In the genomic region with DNA sequence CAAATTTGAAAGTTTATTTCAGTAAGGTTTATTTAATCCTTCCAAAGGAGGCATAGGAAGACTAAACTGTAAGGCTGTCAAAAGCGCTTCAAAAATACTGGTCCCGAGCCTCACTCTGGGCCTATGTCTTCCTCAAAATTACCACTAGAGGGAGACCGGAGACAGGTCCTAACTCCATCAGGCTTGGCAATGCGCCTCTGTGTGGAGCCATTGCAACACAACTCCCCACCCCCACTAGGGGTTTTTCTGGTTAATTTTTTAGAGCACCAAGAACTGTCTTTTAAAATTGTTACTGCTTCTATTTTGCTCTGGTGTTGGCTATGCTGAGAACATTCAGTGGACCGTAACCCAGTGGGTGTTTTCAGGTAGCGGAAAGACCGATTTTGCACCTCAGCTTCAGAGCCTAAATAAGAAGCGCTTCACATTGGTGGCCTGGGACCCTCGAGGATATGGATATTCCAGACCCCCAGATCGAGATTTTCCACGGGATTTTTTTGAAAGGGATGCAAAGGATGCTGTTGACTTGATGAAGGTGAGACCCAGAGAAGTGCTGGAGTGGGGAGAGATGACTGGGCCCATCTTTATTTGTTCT, we compare ENCODE assay signal across 7 mouse cellular contexts. TPM values are rescaled to one million over a fixed set of nuclear protein-coding genes. Genes with fewer than 3 reads are reported as not detected.
DNase-seq lines count a peak whose midpoint lies in the region; ATAC-seq lines count a peak whose summit lies in the region.

No protein-coding gene starts in this region.

- no peaks in the 10 kb centered on the region for H3K36me3 ChIP-seq in intestine, embryonic 15.5 days
- no peaks in the 10 kb centered on the region for H3K36me3 ChIP-seq in midbrain, embryonic 11.5 days (ENCODE audit: control insufficient read depth, insufficient read depth, low read length)

- H3K9me3 ChIP-seq in intestine, embryonic 15.5 days: no peaks in the 10 kb centered on the region
- no peaks in the 10 kb centered on the region for H3K9me3 ChIP-seq in midbrain, embryonic 11.5 days (ENCODE audit: control insufficient read depth, low read length)

- intact Hi-C loops in left cerebral cortex, postnatal 25 days (cut with DNase I): loop anchor here (1.0 to 10.0 kb wide), 4 partner anchors 109 to 818 kb away; partner anchors contain the start of gene Slc22a23

- H3K4me3 ChIP-seq in intestine, embryonic 15.5 days (replicated peaks): no peak overlapping the region
- no peak overlapping the region for H3K4me3 ChIP-seq in midbrain, embryonic 11.5 days (ENCODE audit: low read depth, low read length)

- peak; percentile 87 for ATAC-seq in intestine, embryonic 15.5 days
- peak; percentile 93 for ATAC-seq in midbrain, embryonic 11.5 days (ENCODE audit: low FRiP score)

- 41% methylated on average over 11 of the region's 11 CpGs for WGBS in intestine, embryonic 15.5 days
- 44% methylated on average over 11 of the region's 11 CpGs for WGBS in midbrain, embryonic 11.5 days

- H3K9ac ChIP-seq in intestine, embryonic 15.5 days: no peak overlapping the region
- H3K9ac ChIP-seq in midbrain, embryonic 11.5 days (ENCODE audit: low read length): no peak overlapping the region

- H3K4me2 ChIP-seq in intestine, embryonic 15.5 days (replicated peaks): no peak overlapping the region
- H3K4me2 ChIP-seq in midbrain, embryonic 11.5 days: no peak overlapping the region

- H3K27ac ChIP-seq in intestine, embryonic 15.5 days: no peak overlapping the region
- H3K27ac ChIP-seq in midbrain, embryonic 11.5 days (ENCODE audit: low read depth, low read length): no peak overlapping the region

- H3K4me1 ChIP-seq in intestine, embryonic 15.5 days (replicated peaks): 0 out of 2 replicates have a peak, but pooled peaks cover 2% of the 10 kb centered on the region
- no peaks in the 10 kb centered on the region for H3K4me1 ChIP-seq in midbrain, embryonic 11.5 days (ENCODE audit: control insufficient read depth, insufficient read depth, low read length)

- no peaks in the 10 kb centered on the region for H3K27me3 ChIP-seq in intestine, embryonic 15.5 days (replicated peaks)
- no peaks in the 10 kb centered on the region for H3K27me3 ChIP-seq in midbrain, embryonic 11.5 days (ENCODE audit: control insufficient read depth, insufficient read depth, low read length)

- DNase-seq in adrenal gland, adult (ENCODE audit: inconsistent age in 2 of 2, low spot score in 1 of 2): peak; percentile 73 to 92
- peak; percentile 84 for DNase-seq in embryo, embryonic 10 days (ENCODE audit: low spot score)
- peak; percentile 62 for DNase-seq in gastrocnemius, postnatal 25 days
- DNase-seq in left cerebral cortex, postnatal 25 days (ENCODE audit: low spot score in 2 of 2): peak; percentile 84 to 90
- DNase-seq in midbrain, embryonic 11.5 days (ENCODE audit: low spot score, missing footprints): peak; percentile 93
- DNase-seq in right cerebral cortex, postnatal 4 days: peak; percentile 91

RNA-seq across cellular contexts. Expression of gene Bphl, which starts 9.1 kb away (rescaled TPM):
- 10 to 100 TPM; 23.7 TPM for total RNA-seq in gastrocnemius, postnatal 25 days (2021)
- 57.6 and 60.4 TPM in 2 replicates for polyA plus RNA-seq in intestine, embryonic 15.5 days (2015; fragmentation: Nextera tagmentation; extraction: Ambion mirVana)
- 10 to 100 TPM; 39.4 to 45.2 TPM for total RNA-seq in left cerebral cortex, postnatal 25 days (2021)
- 32.5 and 35.2 TPM in 2 replicates for polyA plus RNA-seq in midbrain, embryonic 11.5 days (2014; fragmentation: Nextera tagmentation; extraction: Ambion mirVana)

RNA-seq across cellular contexts. Expression of gene Tubb2a, which starts 31.3 kb away (rescaled TPM):
- total RNA-seq in gastrocnemius, postnatal 25 days (2021): 10 to 100 TPM; 13.6 to 14.8 TPM
- polyA plus RNA-seq in intestine, embryonic 15.5 days (2015; fragmentation: Nextera tagmentation; extraction: Ambion mirVana): 170 TPM in 2 replicates
- 1,000 to 10,000 TPM; 1,056 to 1,125 TPM for total RNA-seq in left cerebral cortex, postnatal 25 days (2021)
- polyA plus RNA-seq in midbrain, embryonic 11.5 days (2014; fragmentation: Nextera tagmentation; extraction: Ambion mirVana): 398 and 417 TPM in 2 replicates

RNA-seq across cellular contexts. Expression of gene Serpinb6a, which starts 43.9 kb away (rescaled TPM):
- 10 to 100 TPM; 90.9 to 96.4 TPM for total RNA-seq in gastrocnemius, postnatal 25 days (2021)
- polyA plus RNA-seq in intestine, embryonic 15.5 days (2015; fragmentation: Nextera tagmentation; extraction: Ambion mirVana): 120 and 124 TPM in 2 replicates
- total RNA-seq in left cerebral cortex, postnatal 25 days (2021): 10 to 100 TPM; 35.6 to 39.0 TPM
- 35.7 and 36.1 TPM in 2 replicates for polyA plus RNA-seq in midbrain, embryonic 11.5 days (2014; fragmentation: Nextera tagmentation; extraction: Ambion mirVana)

RNA-seq across cellular contexts. Expression of gene Ripk1, which starts 44.4 kb away (rescaled TPM):
- 1 to 10 TPM; 4.3 to 4.4 TPM for total RNA-seq in gastrocnemius, postnatal 25 days (2021)
- 20.4 and 20.8 TPM in 2 replicates for polyA plus RNA-seq in intestine, embryonic 15.5 days (2015; fragmentation: Nextera tagmentation; extraction: Ambion mirVana)
- 1 to 10 TPM; 5.6 to 7.1 TPM for total RNA-seq in left cerebral cortex, postnatal 25 days (2021)
- 8.2 and 10.0 TPM in 2 replicates for polyA plus RNA-seq in midbrain, embryonic 11.5 days (2014; fragmentation: Nextera tagmentation; extraction: Ambion mirVana)

Comparison
In these comparisons a context has a peak if more than half of its experiments do, and no peak if none do; other contexts are left out.
1. RNA of gene Tubb2a, which starts 31.3 kb away (total RNA-seq): 1,056 to 1,125 TPM in left cerebral cortex, postnatal 25 days; 13.6 to 14.8 TPM in gastrocnemius, postnatal 25 days; every median in the first group is over 10 times any median in the second.
2. Peak in every context shown above with its lines, with median percentiles within 50 percentile points of each other: DNase-seq.